Mouse (Mus musculus) right cerebral cortex, postnatal 36 days (tissue): Measurements from ENCODE around the gene Slc25a4.
A peak's percentile ranks its signal among the peaks of the same experiment; 100 is the strongest.

Experiments used
- DNase-seq, 2 experiments: peaks; one replicate each; pipeline ENCODE4 v3.0.0; 2022; ENCODE audit warnings: low spot score in 2 of 2, mixed read lengths in 1 of 2

Gene Slc25a4

DNA sequence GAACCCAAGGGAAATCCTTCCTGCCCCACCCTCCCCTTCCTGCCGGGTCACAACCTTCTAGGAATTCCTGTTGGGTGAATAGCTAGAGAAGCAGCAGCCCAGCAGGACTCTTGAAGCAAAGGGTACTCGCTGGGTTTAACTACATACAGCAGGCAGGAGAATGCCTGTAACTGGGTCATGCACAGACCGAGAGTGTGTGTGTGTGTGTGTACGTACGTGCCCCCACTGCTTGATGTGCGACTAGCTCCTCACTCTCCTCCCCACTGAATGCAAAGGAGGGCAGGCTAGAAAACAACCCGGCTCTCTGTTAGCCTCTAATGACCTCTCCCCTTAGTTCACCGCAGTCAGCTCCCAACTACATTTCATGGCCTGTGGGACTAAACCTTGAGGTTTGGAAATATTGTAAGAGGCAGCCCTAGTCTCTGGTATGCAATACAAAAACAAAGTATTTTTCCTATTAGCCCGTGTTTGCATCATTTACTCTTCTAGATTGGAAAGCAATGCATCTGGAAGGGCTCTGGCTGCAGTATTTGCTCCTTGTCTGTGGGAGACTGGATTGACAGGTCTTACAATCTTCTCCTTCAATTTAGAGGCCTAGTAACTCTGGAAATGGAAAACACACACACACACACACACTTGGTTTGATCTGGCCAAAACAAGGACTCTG is 6.0 kb downstream of the Slc25a4 start:
- DNase-seq, result no peak

DNA sequence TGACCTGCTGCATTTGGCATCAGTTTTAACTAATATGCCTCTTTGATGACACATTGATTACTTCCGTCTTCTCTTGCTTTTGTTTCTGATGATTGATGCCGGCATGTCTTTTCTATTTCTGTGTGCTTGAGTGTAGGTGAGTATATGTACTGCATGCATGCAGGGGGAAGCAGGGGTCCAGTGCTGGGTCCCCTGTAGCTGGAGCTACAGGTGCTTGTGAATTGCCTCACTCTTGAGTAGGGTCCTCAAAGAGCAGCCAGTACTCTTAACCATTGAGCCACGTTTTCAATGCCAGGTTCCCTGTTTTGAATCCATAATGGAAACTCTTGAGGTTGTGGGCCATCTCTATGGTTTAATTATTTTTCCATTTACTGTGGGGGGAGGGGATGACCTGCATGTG is 6.8 kb downstream of the Slc25a4 start:
- no peak for DNase-seq

DNA sequence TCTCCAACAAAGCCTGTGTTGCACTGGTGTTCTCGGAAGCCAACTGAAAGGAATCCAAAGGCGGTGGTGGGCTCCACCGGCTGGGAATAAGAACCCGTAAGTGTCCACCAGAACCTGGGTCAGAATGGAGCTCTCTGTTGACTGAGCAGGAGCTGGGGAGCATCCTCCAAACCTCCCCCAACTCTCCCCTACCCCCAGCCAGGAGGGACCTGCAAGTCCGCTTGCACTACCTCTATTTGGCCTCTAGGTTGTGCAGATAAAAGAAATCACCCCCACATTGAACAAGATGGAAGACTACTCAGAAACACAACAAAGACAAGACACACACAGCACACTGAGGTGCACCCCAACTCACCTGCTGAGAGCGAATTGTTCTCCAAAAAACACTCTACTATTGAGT is 8.7 kb downstream of the Slc25a4 start:
- no peak for DNase-seq

DNA sequence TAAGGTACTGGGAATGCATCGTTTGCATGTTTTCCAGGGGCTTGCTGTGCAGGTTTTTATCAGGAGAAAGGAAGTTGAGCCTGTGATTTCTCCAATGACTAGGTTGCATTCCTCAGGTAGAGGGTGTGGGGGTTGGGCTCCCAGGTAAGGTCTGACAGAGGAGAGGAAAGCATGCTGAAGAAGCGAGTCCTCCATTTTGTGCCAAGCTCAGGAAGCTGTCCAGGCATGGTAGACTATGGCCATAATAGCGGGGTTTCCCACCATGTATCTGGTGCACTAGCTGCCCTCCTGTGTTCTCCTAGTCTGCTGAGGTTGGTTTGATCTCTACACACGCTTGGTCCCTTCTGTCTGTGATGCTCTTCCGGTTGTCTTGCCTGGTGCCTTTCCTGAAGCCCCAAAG is 13.4 kb downstream of the Slc25a4 start:
- DNase-seq, result no peak

DNA sequence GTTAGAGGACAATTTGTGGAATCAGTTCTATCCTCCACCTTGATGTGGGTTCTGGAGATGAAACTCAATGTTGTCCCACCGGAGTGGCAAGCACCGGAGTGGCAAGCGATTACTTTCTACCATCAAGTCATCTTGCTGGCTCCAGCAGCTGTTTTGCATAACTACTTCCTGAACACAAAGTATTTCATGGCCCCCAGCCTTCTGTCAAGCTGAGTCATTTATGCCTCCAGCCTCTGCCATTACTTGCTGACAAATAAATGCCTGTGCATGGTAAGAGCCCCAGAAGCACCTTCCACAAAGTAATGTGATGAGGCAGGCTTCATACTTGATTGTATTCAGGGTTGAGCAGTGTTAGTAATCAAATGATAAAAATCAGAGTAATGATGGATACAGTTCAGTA is 14.2 kb downstream of the Slc25a4 start:
- no peak for DNase-seq

DNA sequence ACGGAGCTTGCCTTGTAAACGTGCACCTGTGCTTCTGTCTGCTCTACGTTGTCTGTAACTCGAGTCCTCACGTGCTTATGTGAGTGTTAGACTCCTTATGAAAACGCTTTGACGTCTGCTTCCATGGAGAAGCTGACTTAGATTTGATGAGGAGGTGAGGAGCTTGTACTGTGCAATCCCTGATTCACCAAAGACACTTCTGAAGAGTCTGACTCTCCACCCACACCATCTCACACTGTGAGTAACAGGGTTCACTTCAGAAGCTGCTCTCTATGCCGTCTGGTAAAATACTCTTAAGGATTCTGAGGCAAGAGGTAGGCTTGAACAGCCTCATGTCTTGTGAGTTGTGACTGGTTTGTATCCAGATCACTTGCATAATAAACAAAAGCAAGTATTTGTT is 18.0 kb downstream of the Slc25a4 start:
- DNase-seq, result no peak

DNA sequence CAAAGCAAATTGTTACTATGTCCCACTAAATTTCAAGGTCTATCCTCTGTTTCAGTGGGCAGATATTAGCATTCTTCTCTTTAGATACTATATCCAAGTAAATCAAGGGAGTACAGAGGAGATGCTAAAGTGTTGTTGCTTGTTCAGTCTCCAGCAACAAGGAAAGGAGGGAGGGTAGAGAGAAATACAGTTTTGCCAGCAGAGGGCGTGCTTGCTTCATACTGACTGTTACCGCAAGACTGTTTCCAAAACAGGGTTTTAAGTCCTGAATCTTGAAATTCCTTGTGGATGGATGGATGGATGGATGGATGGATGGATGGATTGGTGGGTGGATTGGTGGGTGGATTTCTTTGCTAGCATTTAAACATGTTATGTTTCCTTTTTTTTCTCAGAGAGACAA is 25.7 kb downstream of the Slc25a4 start:
- peak in 1 of 2 experiments; percentile 36 for DNase-seq

DNA sequence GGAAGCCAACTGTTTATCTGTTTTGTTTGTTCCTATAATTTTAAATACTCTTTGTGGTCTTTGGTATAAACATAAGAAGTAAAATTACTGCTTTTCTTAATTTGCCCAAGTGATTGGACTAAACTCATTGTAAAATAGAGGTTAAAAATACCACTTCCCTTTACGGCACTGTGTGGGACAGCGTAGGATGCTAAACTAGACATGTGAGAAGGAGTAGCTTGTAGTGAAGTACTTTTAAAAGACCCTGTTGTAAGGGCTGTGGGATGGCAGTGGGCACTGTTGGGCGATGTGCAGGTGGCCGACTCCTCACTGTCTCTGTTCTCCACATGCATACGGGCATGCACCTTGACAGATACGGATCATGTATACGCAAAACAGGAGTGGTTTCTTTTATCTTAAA is 30.9 kb downstream of the Slc25a4 start:
- peak in 1 of 2 experiments; percentile 43 for DNase-seq

DNA sequence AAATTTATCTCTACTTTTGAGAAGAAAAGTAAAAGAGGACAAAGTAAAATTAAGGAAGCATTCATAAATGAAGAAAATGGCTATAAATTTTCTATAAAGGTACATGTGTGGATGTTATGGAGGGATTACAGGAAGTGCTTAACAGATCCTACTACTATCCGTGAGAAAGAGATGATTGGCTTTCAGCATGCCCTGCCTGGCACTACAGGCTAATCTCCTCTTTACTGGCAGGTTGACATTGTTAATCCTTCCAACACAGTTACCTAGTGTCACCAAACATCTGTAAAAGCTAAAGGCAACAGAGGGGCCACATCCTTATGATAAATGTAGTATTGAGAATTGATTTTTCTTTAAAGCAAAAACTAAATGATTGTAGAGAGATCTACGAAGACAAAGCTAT is 37.4 kb downstream of the Slc25a4 start:
- no peak for DNase-seq

DNA sequence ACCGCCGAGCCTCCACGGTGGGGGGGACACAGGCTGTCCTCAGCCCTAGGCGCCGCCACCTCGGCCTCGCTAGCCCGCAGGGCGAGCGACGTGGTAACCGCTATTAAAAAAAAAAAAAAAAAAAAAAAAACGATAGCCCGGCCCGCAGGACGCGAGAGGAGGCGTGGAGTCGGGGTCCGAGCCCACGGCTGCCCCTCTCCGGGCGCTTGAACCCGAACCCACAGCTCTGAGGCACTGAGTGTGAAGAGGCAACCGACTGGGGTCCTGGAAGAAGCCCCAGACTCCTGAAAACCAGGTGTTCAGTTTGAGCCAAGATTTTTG is 47.3 kb downstream of the Slc25a4 start:
- no peak for DNase-seq

DNA sequence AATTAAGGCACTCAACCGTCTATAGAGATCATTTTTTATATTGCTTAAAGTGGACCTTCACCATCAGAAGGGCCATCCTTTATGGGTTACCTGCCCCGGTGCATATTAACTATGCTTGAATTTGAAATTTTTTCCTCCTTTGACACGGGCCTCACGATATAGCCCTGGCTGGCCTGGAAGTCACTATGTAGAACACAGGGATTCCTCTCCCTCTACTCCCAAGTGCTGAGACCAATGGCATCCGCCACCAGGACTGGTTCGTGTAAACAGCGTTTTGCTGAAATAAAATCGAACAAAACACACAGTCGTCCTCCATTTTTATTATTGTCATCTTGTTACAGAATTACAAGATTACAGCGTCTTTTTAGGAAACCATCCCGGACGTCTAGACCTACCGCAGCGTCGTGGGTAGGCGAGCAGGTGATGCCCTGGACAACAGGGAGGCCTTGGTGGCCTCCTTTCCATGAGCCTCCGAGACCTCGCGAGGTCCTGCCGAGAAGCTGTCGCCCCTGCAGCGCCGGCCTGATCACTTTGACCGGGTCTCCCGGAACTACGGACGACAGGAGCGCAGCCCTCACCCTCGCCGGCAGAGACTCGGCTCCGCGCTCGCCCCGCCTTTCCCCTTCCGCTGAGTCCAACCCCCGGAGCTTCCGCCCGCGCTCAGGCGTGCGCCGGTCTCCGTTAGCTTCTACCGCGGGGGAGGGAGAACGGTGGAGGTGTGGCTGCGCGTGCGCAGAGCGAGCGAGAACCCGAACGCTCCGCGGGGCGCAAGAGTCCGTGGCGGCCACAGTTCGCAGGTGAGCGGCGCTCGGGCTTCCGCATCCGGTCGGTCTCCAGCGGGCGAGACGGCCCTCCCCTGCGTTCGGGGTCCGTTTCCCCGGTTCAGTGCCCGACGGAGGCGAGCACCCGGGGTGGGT is 47.9 kb downstream of the Slc25a4 start:
- DNase-seq, result peak; percentile 91 to 93
